Mouse (Mus musculus): Measurements from ENCODE around the gene Gga1.

DNA sequence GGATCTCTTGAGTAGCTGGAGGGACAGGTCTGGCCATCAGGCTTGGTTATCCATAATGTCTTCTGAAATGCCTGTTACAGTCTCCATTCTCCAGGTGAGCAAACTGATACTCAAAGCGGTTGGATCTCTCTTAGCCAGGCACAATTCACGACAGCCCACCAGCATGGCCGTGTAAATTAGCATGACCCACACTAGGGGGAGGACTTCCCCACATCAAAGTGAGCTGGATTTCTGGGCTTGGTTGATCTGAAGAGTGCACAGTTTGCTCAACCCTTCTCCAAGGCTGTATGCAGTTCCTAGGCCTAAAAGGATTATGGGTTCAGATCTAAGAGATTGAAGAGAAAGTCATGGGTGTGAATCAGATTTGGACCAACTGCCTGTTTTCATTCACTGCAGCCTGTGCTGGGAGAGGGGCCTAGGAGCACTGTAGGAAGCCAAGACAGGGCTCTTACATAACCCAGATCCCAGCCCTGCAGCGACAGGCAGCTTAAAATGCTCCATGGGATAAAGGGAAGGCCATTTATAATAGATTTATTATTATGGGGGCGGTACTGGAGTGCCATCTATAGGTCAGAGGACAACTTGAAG is 4.9 kb upstream of the Gga1 start:
- TF ChIP-seq CTCF (IDR thresholded peaks at IDR 0.05) (no peak), POLR2A (IDR thresholded peaks at IDR 0.05; ENCODE audit: insufficient read depth, low read depth, low read length) (no peak)

Data from heart, adult 2 months (tissue).